Mouse (Mus musculus): ENCODE data around the gene Zfp661. TPM values are rescaled to one million over a fixed set of nuclear protein-coding genes. Genes with fewer than 3 reads are reported as not detected.
"Not testable (repeated sequence)": the region's sequence is repeated elsewhere in the genome, so short reads cannot be mapped to it uniquely, and the experiment has no call there.

Zfp661 gene
- polyA plus RNA-seq, 1 experiment from 2014 or later: 2.1 TPM

DNA sequence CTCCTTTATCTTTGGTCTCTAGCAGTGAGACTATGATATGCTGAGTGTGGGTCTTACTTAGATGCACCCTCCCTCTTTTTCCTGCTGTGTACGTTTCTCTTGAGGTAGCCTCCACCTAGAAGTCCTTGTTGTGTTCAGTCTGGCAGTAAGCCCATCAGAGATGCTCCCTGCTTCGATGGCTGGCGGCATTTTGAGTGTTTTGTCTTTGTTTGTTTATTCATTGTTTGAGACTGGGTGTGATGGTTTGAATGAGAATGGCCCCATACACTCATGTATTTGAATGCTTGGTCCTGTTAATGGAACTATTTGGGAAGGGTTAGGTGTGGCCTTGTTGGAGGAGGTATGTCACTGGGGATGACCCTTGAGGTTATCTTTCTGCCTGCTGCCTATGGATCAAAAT is 18.3 kb upstream of the Zfp661 start:
- DNase-seq (ENCODE audit: low spot score): no peak
- no peak for ATAC-seq
- no peaks in the 10 kb centered on the region for H3K9me3 ChIP-seq (ENCODE audit: low read length)
- H3K27ac ChIP-seq (ENCODE audit: low read length): no peak overlapping the region
- 81% methylated on average over 3 of the region's 3 CpGs for WGBS
- TF ChIP-seq EP300 (IDR thresholded peaks at IDR 0.05): no peak
- no peak for TF ChIP-seq CTCF (IDR thresholded peaks at IDR 0.05)
- H3K27me3 ChIP-seq (replicated peaks; ENCODE audit: insufficient read depth, low read length): no peaks in the 10 kb centered on the region
- no peak overlapping the region for H3K4me2 ChIP-seq (replicated peaks; ENCODE audit: low read depth, low read length)
- no peaks in the 10 kb centered on the region for H3K4me1 ChIP-seq (ENCODE audit: insufficient read depth, low read depth, low read length)
- H3K9ac ChIP-seq (replicated peaks; ENCODE audit: low read depth): no peak overlapping the region
- no peak overlapping the region for H3K4me3 ChIP-seq (ENCODE audit: low read depth, low read length)
- H3K36me3 ChIP-seq (ENCODE audit: insufficient read depth, low read length): peaks cover 15% of the 10 kb centered on the region

- H3K27ac ChIP-seq (ENCODE audit: low read length); H3K9ac ChIP-seq (replicated peaks; ENCODE audit: low read depth); H3K4me2 ChIP-seq (replicated peaks; ENCODE audit: low read depth, low read length); H3K9me3 ChIP-seq (ENCODE audit: low read length); ATAC-seq; H3K4me3 ChIP-seq (ENCODE audit: low read depth, low read length); H3K27me3 ChIP-seq (replicated peaks; ENCODE audit: insufficient read depth, low read length); DNase-seq (ENCODE audit: low spot score); H3K4me1 ChIP-seq (ENCODE audit: insufficient read depth, low read depth, low read length): not testable (repeated sequence)
- WGBS: 84% methylated on average over 5 of the region's 8 CpGs
- peaks cover 27% of the 10 kb centered on the region for H3K36me3 ChIP-seq (ENCODE audit: insufficient read depth, low read length)
Observed at GRCm38 (mm10) chr2:127603383-127603782, 16.5 kb upstream of the Zfp661 start.

- no peak for DNase-seq (ENCODE audit: low spot score)
- Histone ChIP-seq H3K36me3 (ENCODE audit: insufficient read depth, low read length) (no peaks in the 10 kb centered on the region), H3K9ac (replicated peaks; ENCODE audit: low read depth) (no peak overlapping the region), H3K4me2 (replicated peaks; ENCODE audit: low read depth, low read length) (no peak overlapping the region), H3K4me3 (ENCODE audit: low read depth, low read length) (no peak overlapping the region), H3K27me3 (replicated peaks; ENCODE audit: insufficient read depth, low read length) (no peaks in the 10 kb centered on the region), H3K27ac (ENCODE audit: low read length) (no peak overlapping the region), H3K4me1 (ENCODE audit: insufficient read depth, low read depth, low read length) (peaks cover 10% of the 10 kb centered on the region; the same call in 1 of the 2 replicates), H3K9me3 (ENCODE audit: low read length) (no peaks in the 10 kb centered on the region)
- TF ChIP-seq EP300 (IDR thresholded peaks at IDR 0.05) (no peak), CTCF (IDR thresholded peaks at IDR 0.05) (peak; percentile 7; the same call in 1 of the 2 replicates)
- ATAC-seq: no peak
- WGBS: 73% methylated on average over 4 of the region's 4 CpGs
Observed at GRCm38 (mm10) chr2:127590840-127591239, 3.9 kb upstream of the Zfp661 start.

- H3K4me1 ChIP-seq (ENCODE audit: insufficient read depth, low read depth, low read length): peaks cover 10% of the 10 kb centered on the region; the same call in 1 of the 2 replicates
- H3K36me3 ChIP-seq (ENCODE audit: insufficient read depth, low read length): no peaks in the 10 kb centered on the region
- WGBS: 66% methylated on average over 15 of the region's 15 CpGs
- H3K9ac ChIP-seq (replicated peaks; ENCODE audit: low read depth): no peak overlapping the region
- ATAC-seq (no peak), DNase-seq (ENCODE audit: low spot score) (no peak)
- H3K9me3 ChIP-seq (ENCODE audit: low read length): no peaks in the 10 kb centered on the region
- H3K4me2 ChIP-seq (replicated peaks; ENCODE audit: low read depth, low read length): no peak overlapping the region
- H3K4me3 ChIP-seq (ENCODE audit: low read depth, low read length): no peak overlapping the region
- no peak for TF ChIP-seq EP300 (IDR thresholded peaks at IDR 0.05)
- no peak for TF ChIP-seq CTCF (IDR thresholded peaks at IDR 0.05)
- H3K27me3 ChIP-seq (replicated peaks; ENCODE audit: insufficient read depth, low read length): no peaks in the 10 kb centered on the region
- no peak overlapping the region for H3K27ac ChIP-seq (ENCODE audit: low read length)
Observed at GRCm38 (mm10) chr2:127590204-127590603, 3.3 kb upstream of the Zfp661 start.

GRCm38 (mm10) chr2:127588897-127589296 is 2.0 kb upstream of the Zfp661 start:
- H3K4me1 ChIP-seq (ENCODE audit: insufficient read depth, low read depth, low read length): peaks cover 10% of the 10 kb centered on the region; the same call in 1 of the 2 replicates
- ATAC-seq: no peak
- no peak overlapping the region for H3K4me3 ChIP-seq (ENCODE audit: low read depth, low read length)
- DNase-seq (ENCODE audit: low spot score): no peak
- no peaks in the 10 kb centered on the region for H3K36me3 ChIP-seq (ENCODE audit: insufficient read depth, low read length)
- TF ChIP-seq CTCF (IDR thresholded peaks at IDR 0.05): no peak
- TF ChIP-seq EP300 (IDR thresholded peaks at IDR 0.05): no peak
- no peak overlapping the region for H3K27ac ChIP-seq (ENCODE audit: low read length)
- H3K9ac ChIP-seq (replicated peaks; ENCODE audit: low read depth): no peak overlapping the region
- no peaks in the 10 kb centered on the region for H3K9me3 ChIP-seq (ENCODE audit: low read length)
- 86% methylated on average over 9 of the region's 9 CpGs for WGBS
- no peaks in the 10 kb centered on the region for H3K27me3 ChIP-seq (replicated peaks; ENCODE audit: insufficient read depth, low read length)
- no peak overlapping the region for H3K4me2 ChIP-seq (replicated peaks; ENCODE audit: low read depth, low read length)

DNA sequence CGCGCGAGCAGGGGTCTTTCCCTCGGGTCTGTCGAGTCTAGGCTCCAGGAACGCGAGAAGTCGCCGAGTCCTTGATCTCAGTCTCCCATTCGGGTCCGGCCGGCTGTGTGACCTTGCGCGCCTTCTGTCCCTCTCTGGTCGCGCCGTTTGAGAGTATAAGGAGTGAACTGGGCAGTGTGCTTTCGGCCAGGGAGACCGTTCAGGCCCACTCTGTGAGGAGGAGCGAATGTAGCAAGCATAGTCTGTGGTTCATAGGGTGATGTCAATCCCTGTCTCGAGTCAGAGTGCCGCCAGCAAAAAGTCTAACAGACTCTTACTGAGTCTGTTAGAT is 585 bp upstream of the Zfp661 start:
- DNase-seq (ENCODE audit: low spot score): no peak
- TF ChIP-seq EP300 (IDR thresholded peaks at IDR 0.05): no peak
- no peak for TF ChIP-seq CTCF (IDR thresholded peaks at IDR 0.05)
- H3K9ac ChIP-seq (replicated peaks; ENCODE audit: low read depth): peak overlapping the region; percentile 94
- no peaks in the 10 kb centered on the region for H3K9me3 ChIP-seq (ENCODE audit: low read length)
- peaks cover 10% of the 10 kb centered on the region; the same call in 1 of the 2 replicates for H3K4me1 ChIP-seq (ENCODE audit: insufficient read depth, low read depth, low read length)
- under 1% methylated on average over 22 of the region's 22 CpGs for WGBS
- no peak; the same call in 1 of the 2 replicates for ATAC-seq
- H3K4me3 ChIP-seq (ENCODE audit: low read depth, low read length): peak overlapping the region; percentile 94
- no peaks in the 10 kb centered on the region for H3K27me3 ChIP-seq (replicated peaks; ENCODE audit: insufficient read depth, low read length)
- H3K36me3 ChIP-seq (ENCODE audit: insufficient read depth, low read length): no peaks in the 10 kb centered on the region
- peak overlapping the region; percentile 91 for H3K27ac ChIP-seq (ENCODE audit: low read length)
- H3K4me2 ChIP-seq (replicated peaks; ENCODE audit: low read depth, low read length): peak overlapping the region; percentile 67

- ATAC-seq (peak; percentile 91), DNase-seq (ENCODE audit: low spot score) (peak; percentile 97)
- no peak for TF ChIP-seq EP300 (IDR thresholded peaks at IDR 0.05)
- peak; percentile 37 for TF ChIP-seq CTCF (IDR thresholded peaks at IDR 0.05)
- Histone ChIP-seq H3K27me3 (replicated peaks; ENCODE audit: insufficient read depth, low read length) (no peaks in the 10 kb centered on the region), H3K4me2 (replicated peaks; ENCODE audit: low read depth, low read length) (peak overlapping the region; percentile 76), H3K4me3 (ENCODE audit: low read depth, low read length) (peak overlapping the region; percentile 53), H3K36me3 (ENCODE audit: insufficient read depth, low read length) (no peaks in the 10 kb centered on the region), H3K4me1 (ENCODE audit: insufficient read depth, low read depth, low read length) (peaks cover 10% of the 10 kb centered on the region; the same call in 1 of the 2 replicates), H3K9ac (replicated peaks; ENCODE audit: low read depth) (peak overlapping the region; percentile 30), H3K27ac (ENCODE audit: low read length) (no peak overlapping the region), H3K9me3 (ENCODE audit: low read length) (no peaks in the 10 kb centered on the region)
- WGBS: under 1% methylated on average over 24 of the region's 24 CpGs
Observed at GRCm38 (mm10) chr2:127584436-127584858, 2.4 kb downstream of the Zfp661 start.

Measured in lung, postnatal 0 days (tissue).